Mouse (Mus musculus): ENCODE results near the gene Ly6g6e. TPM values are rescaled to one million over a fixed set of nuclear protein-coding genes. Genes with fewer than 3 reads are reported as not detected.
A peak's percentile ranks its signal among the peaks of the same experiment; 100 is the strongest.
"Not testable (repeated sequence)": the region's sequence is repeated elsewhere in the genome, so short reads cannot be mapped to it uniquely, and the experiment has no call there.

Gene Ly6g6e
- polyA plus RNA-seq, 1 experiment = not detected

GRCm38 (mm10) chr17:35120745-35121142, 44.0 kb downstream of the Ly6g6e start:
- H3ac ChIP-seq (ENCODE audit: control insufficient read depth, insufficient read length, low read depth) = peak overlapping the region; percentile 94
- H3K4me3 ChIP-seq (ENCODE audit: insufficient read depth, poor library complexity, severe bottlenecking) = peak overlapping the region; percentile 86
- H3K79me3 ChIP-seq (ENCODE audit: low read depth) = peaks cover 32% of the 10 kb centered on the region
- H3K36me3 ChIP-seq (ENCODE audit: control insufficient read depth, insufficient read depth) = peaks cover 39% of the 10 kb centered on the region
- TF ChIP-seq MYOG (IDR thresholded peaks at IDR 0.05; ENCODE audit: control insufficient read depth, extremely low read depth, insufficient read length) = no peak
- no peak for TF ChIP-seq CEBPB (IDR thresholded peaks at IDR 0.05; ENCODE audit: low read depth)
- TF ChIP-seq MYOD1 (IDR thresholded peaks at IDR 0.05; ENCODE audit: control insufficient read depth, insufficient read length, low read depth) = no peak
- no peak for TF ChIP-seq FOSL1 (IDR thresholded peaks at IDR 0.05; ENCODE audit: insufficient read depth, low read length, poor library complexity, severe bottlenecking)
- H3K27me3 ChIP-seq (ENCODE audit: control insufficient read depth, insufficient read depth, insufficient read length) = no peaks in the 10 kb centered on the region
- H3K79me2 ChIP-seq (ENCODE audit: control insufficient read depth, insufficient read depth) = peaks cover 45% of the 10 kb centered on the region

GRCm38 (mm10) chr17:35121143-35121799, 44.6 kb downstream of the Ly6g6e start, which contains the start of gene Gpank1:
Gene Gpank1 (plus strand): TSS chr17:35121455.
- H3K36me3 ChIP-seq (ENCODE audit: control insufficient read depth, insufficient read depth) = peaks cover 34% of the 10 kb centered on the region
- no peaks in the 10 kb centered on the region for H3K27me3 ChIP-seq (ENCODE audit: control insufficient read depth, insufficient read depth, insufficient read length)
- peaks cover 48% of the 10 kb centered on the region for H3K79me2 ChIP-seq (ENCODE audit: control insufficient read depth, insufficient read depth)
- peak; percentile 11 for TF ChIP-seq MAX (IDR thresholded peaks at IDR 0.05)
- no peak for TF ChIP-seq CEBPB (IDR thresholded peaks at IDR 0.05; ENCODE audit: low read depth)
- peak within 1 kb of the TSS; percentile 94 for H3ac ChIP-seq (ENCODE audit: control insufficient read depth, insufficient read length, low read depth)
- peak within 1 kb of the TSS; percentile 86 for H3K4me3 ChIP-seq (ENCODE audit: insufficient read depth, poor library complexity, severe bottlenecking)
- H3K79me3 ChIP-seq (ENCODE audit: low read depth) = peaks cover 32% of the 10 kb centered on the region

GRCm38 (mm10) chr17:35121871-35122303, 45.2 kb downstream of the Ly6g6e start, which contains the start of gene Csnk2b:
Gene Csnk2b (minus strand): TSS chr17:35122053.
- Histone ChIP-seq H3K79me2 (ENCODE audit: control insufficient read depth, insufficient read depth) (peaks cover 54% of the 10 kb centered on the region), H3K27me3 (ENCODE audit: control insufficient read depth, insufficient read depth, insufficient read length) (no peaks in the 10 kb centered on the region), H3ac (ENCODE audit: control insufficient read depth, insufficient read length, low read depth) (peak within 1 kb of the TSS; percentile 94), H3K79me3 (ENCODE audit: low read depth) (peaks cover 37% of the 10 kb centered on the region), H3K4me3 (ENCODE audit: insufficient read depth, poor library complexity, severe bottlenecking) (peak within 1 kb of the TSS; percentile 86), H3K36me3 (ENCODE audit: control insufficient read depth, insufficient read depth) (peaks cover 34% of the 10 kb centered on the region)
- TF ChIP-seq MYOG (IDR thresholded peaks at IDR 0.05; ENCODE audit: control insufficient read depth, extremely low read depth, insufficient read length) = no peak
- TF ChIP-seq MAX (IDR thresholded peaks at IDR 0.05) = peak; percentile 21

GRCm38 (mm10) chr17:35123287-35123686, 46.6 kb downstream of the Ly6g6e start:
- peaks cover 28% of the 10 kb centered on the region for H3K36me3 ChIP-seq (ENCODE audit: control insufficient read depth, insufficient read depth)
- H3K79me3 ChIP-seq (ENCODE audit: low read depth) = peaks cover 47% of the 10 kb centered on the region
- not testable (repeated sequence) for H3K4me3 ChIP-seq (ENCODE audit: insufficient read depth, poor library complexity, severe bottlenecking); H3K27me3 ChIP-seq (ENCODE audit: control insufficient read depth, insufficient read depth, insufficient read length); H3ac ChIP-seq (ENCODE audit: control insufficient read depth, insufficient read length, low read depth)
- peaks cover 68% of the 10 kb centered on the region for H3K79me2 ChIP-seq (ENCODE audit: control insufficient read depth, insufficient read depth)

- peaks cover 20% of the 10 kb centered on the region for H3K36me3 ChIP-seq (ENCODE audit: control insufficient read depth, insufficient read depth)
- peaks cover 68% of the 10 kb centered on the region for H3K79me2 ChIP-seq (ENCODE audit: control insufficient read depth, insufficient read depth)
- H3ac ChIP-seq (ENCODE audit: control insufficient read depth, insufficient read length, low read depth); H3K4me3 ChIP-seq (ENCODE audit: insufficient read depth, poor library complexity, severe bottlenecking); H3K27me3 ChIP-seq (ENCODE audit: control insufficient read depth, insufficient read depth, insufficient read length): not testable (repeated sequence)
- H3K79me3 ChIP-seq (ENCODE audit: low read depth) = peaks cover 51% of the 10 kb centered on the region
These were observed 47.7 kb downstream of the Ly6g6e start for GRCm38 (mm10) chr17:35124261-35124896.

- no peak for TF ChIP-seq MAX (IDR thresholded peaks at IDR 0.05)
- no peak for TF ChIP-seq USF1 (IDR thresholded peaks at IDR 0.05; ENCODE audit: low read depth)
- TF ChIP-seq MYOD1 (IDR thresholded peaks at IDR 0.05; ENCODE audit: control insufficient read depth, insufficient read length, low read depth) = no peak
- no peak for TF ChIP-seq MYOG (IDR thresholded peaks at IDR 0.05; ENCODE audit: control insufficient read depth, extremely low read depth, insufficient read length)
- no peak for TF ChIP-seq CEBPB (IDR thresholded peaks at IDR 0.05; ENCODE audit: low read depth)
- no peak for TF ChIP-seq CTCF (IDR thresholded peaks at IDR 0.05; ENCODE audit: control insufficient read depth, insufficient read depth, insufficient read length)
- no peak for TF ChIP-seq FOSL1 (IDR thresholded peaks at IDR 0.05; ENCODE audit: insufficient read depth, low read length, poor library complexity, severe bottlenecking)
- H3K4me3 ChIP-seq (ENCODE audit: insufficient read depth, poor library complexity, severe bottlenecking) = no peak overlapping the region
- no peak overlapping the region for H3ac ChIP-seq (ENCODE audit: control insufficient read depth, insufficient read length, low read depth)
- peaks cover 61% of the 10 kb centered on the region for H3K79me2 ChIP-seq (ENCODE audit: control insufficient read depth, insufficient read depth)
- H3K27me3 ChIP-seq (ENCODE audit: control insufficient read depth, insufficient read depth, insufficient read length) = no peaks in the 10 kb centered on the region
- H3K36me3 ChIP-seq (ENCODE audit: control insufficient read depth, insufficient read depth) = peaks cover 13% of the 10 kb centered on the region
- H3K79me3 ChIP-seq (ENCODE audit: low read depth) = peaks cover 45% of the 10 kb centered on the region
These were observed 48.4 kb downstream of the Ly6g6e start for GRCm38 (mm10) chr17:35125081-35125480.
